Mouse (Mus musculus): ENCODE data around the gene Adamtsl5. TPM values are rescaled to one million over a fixed set of nuclear protein-coding genes. Genes with fewer than 3 reads are reported as not detected.

Adamtsl5 gene
- under 1 TPM; 0.56 to 0.72 TPM for total RNA-seq (2021)

- intact Hi-C loops (cut with DNase I): no loop called here
- no peak for DNase-seq
Observed at GRCm38 (mm10) chr10:80348244-80348781, at the start of gene Adamtsl5. Gene Adamtsl5, minus strand, starts transcription at chr10:80348412.

GRCm38 (mm10) chr10:80397524-80398173, 49.4 kb upstream of the Adamtsl5 start:
- DNase-seq: no peak
- intact Hi-C loops (cut with DNase I): no loop called here

- intact Hi-C loops (cut with DNase I): no loop called here
- DNase-seq: no peak
Observed at GRCm38 (mm10) chr10:80396822-80397523, 48.8 kb upstream of the Adamtsl5 start.

DNA sequence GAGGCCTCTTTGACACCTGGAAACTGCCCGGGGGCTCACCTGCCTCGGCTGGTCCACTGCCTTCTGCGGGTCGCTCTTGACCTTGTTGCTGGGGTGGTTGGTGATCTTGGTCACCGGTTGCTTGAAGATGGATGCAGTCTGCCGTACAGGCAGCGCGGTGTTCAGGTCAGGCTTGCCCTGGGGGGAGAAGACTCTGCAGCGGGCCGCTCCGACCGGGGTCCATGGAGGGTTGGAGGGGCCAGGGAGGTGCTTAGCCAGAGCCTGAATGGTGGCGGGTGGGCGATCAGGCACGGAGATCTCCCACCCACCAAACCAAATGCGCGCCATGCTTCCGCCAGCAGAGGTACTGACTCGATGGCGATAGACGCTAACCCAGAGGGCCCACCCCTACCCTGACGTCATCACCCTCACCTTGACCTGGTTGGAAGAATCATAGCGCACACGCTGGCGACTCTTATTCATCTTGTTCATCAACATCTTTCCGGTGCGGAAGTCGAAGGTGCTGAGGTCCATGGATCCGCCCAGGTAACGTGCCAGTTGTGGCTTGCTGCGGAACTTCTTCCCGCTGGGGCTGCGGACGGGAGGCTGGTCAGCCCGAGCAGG, 46.9 kb upstream of the Adamtsl5 start:
- intact Hi-C loops (cut with DNase I): no loop called here

GRCm38 (mm10) chr10:80392687-80393086, 44.5 kb upstream of the Adamtsl5 start:
- no peak for DNase-seq
- intact Hi-C loops (cut with DNase I): no loop called here

More for the DNA sequence above, 46.9 kb upstream of the Adamtsl5 start:
- DNase-seq: no peak

DNA sequence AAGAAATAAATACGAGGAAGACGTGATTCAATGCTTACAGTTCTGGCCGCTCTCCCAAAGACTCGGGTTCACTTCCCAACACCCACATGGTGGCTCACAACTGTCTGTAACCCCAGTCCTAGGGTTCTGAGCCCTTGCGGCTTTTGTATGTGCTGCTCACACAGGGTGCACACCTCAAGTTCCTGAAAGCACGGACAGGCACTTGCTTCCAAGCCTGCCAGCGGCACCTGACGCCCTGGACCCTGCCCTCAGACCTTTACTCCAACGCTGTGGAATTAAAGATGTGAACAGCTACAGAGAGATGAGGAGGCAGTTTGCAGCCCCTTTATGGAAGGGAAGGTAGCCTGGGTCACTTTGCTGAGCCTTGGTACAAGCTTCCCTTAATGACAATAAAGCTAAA, 42.5 kb upstream of the Adamtsl5 start:
- intact Hi-C loops (cut with DNase I): no loop called here
- DNase-seq: no peak

- intact Hi-C loops (cut with DNase I): no loop called here
- no peak for DNase-seq
Observed at GRCm38 (mm10) chr10:80389185-80389708, 41.0 kb upstream of the Adamtsl5 start.

DNA sequence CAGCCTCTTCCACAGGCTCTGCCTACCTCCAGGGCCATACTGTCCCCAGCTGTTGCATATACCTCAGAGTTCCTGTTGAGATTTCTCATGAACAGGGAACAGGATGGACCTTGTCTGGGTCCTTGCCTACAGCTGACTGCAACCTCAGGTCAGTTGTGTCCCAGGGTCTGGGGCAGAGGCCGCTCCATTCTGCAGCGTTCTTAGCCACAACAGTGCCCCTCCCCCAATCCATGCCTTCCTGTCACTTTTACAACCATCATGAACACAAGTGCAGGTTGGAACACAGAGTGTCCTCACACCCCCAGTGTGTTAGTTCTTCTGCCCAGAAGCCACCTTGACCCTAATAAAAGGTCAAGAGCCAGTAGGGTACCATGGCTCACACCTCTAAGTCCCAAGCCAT, 40.5 kb upstream of the Adamtsl5 start:
- DNase-seq: no peak
- intact Hi-C loops (cut with DNase I): no loop called here

- DNase-seq: peak; percentile 97
- intact Hi-C loops (cut with DNase I): no loop called here
Observed at GRCm38 (mm10) chr10:80387522-80387959, 39.3 kb upstream of the Adamtsl5 start, which contains the start of gene Mex3d. Gene Mex3d, minus strand, starts transcription at chr10:80387659.

GRCm38 (mm10) chr10:80386735-80387471, 38.7 kb upstream of the Adamtsl5 start:
- no peak for DNase-seq
- intact Hi-C loops (cut with DNase I): no loop called here

DNA sequence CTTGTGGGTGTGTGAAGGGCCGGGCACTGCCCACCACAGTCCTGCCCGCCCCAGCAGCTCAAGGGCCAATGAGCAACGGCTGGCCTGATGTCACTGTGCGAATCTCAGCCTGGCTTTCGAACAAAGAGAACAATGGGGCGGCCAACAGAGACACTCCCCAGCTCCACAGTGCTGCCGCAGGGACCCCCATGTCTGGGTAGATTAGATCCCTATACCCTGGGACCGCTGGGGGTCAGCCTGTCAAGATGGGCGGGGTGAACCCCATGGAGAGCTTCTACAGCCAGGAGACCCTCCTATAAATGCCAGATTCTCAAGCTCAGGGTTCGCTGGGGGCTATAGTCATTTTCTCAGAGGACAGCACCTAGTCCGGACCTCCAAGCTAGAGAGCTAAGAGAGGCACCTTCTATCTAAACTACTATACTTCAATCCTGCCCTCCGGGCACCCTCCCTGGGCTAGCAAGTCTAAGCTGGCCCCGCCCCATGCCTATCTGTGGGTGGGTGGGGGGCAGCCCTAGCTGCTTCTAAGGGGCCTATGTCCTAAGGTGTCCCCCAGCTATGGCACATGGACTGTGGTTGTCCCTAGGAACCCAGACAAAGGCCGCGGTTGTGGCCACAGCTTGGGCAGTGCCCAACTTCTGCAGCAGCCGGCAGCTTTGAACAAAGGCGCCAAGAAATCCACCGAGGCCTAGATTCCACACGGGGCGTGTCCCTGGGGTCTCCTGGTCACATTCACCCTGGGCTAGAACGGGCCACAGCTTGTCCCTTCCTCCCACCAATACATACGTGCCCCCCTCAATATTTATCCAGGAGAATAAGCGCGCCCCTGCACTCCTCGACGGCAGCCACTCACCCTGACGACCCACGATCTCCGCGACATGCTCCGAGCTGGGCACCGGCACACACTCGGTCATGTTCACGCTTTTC, 37.9 kb upstream of the Adamtsl5 start:
- intact Hi-C loops (cut with DNase I): no loop called here
- DNase-seq: peak; percentile 76

DNA sequence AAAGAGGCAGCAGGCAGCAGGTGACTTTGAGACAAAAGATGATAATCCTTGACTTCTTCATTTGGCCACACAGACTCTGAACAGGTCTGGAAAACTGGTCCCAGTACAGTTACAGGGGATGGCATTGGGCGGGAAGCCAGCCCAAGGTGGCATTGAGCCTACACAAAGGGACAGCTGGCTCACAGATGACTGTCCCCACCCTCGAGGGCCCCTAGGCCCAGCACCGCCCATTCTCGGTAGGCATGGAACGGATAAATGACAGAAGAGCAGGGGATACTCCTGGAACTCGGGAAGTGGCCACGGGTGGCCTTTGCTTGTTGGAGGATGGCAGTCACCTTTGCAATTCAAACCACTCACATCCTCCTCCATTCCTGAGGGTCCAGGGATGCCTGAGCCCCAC, 37.1 kb upstream of the Adamtsl5 start:
- peak; percentile 83 for DNase-seq
- intact Hi-C loops (cut with DNase I): no loop called here

DNA sequence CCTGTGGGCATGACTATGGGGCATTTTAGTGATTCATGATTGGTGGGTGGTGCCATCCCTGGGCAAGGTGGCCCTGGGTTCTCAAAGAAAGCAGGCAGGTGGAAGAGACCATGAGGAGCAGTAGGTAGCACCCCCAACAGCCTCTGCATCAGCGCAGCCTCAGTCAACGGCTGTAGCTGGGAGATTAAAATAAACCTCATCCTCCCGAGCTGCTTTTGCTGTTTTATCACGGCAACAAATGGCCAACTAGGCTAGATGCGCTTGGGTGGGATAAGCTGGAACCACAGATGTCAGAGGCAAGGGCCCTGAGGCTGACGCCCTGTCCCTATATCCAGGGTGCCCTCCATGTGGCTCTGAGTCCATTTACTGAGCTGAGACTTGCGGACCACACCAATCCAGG, 36.5 kb upstream of the Adamtsl5 start:
- DNase-seq: no peak
- intact Hi-C loops (cut with DNase I): no loop called here

DNA sequence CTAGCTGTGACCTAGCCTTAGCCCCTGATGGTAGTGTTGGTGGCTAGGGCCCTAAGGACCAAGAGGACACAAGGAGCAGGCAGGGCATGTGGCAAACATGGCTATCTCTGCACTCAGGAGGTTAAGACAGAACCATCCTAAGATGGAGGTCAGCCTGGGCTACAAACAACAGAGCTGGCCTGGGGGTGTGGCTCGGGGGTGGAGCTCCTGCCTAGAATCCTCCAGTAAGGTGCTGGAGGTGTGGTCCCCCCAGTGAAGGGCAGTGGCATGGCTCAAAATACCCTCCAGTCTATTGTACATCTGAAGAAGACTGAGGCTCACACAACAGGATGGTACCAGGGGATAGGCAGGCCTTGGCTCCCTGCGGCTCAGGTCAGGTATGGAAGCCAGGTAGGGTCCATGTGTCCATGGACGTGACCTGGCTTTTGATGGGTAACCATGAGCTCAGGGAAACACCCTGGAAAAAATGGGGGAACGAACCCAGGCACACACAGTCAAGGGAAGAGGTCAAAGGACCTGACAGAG, 36.0 kb upstream of the Adamtsl5 start:
- no peak for DNase-seq
- intact Hi-C loops (cut with DNase I): no loop called here

- DNase-seq: no peak
- intact Hi-C loops (cut with DNase I): no loop called here
Observed at GRCm38 (mm10) chr10:80383431-80383830, 35.2 kb upstream of the Adamtsl5 start.

DNA sequence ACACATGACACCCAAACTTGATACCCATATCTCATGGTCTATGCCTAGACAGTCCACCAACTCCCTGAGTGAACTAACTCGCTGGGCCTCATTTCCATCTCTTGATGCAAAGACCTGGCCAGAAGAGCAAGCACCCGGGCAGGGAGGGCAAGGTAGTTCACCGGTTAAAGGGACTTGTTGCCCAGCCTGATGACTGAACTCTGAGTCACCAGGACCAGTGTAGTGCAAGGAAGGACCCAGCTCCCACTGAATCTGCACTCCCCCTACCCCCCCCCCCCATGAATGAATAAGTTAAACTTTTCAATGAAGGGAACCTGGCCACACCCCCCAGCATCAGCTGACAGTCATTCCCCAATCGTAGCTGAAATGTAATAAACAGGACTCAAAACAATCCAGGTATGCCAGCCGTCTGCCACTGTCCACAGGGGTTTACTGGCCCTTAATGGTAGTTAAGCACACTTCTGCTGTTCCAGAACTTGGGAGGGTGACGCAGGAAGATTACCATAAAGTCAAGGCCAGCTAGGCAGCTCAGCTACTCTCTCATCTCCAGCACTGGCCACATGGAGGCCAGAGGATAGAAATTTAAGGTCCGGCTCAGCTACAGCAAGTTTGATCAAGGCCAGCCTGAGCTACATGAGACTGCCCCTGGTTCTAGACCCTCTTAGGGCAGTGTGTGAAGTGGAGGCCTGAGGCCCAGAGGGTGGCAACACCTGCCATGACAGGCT, 34.6 kb upstream of the Adamtsl5 start:
- DNase-seq: no peak
- intact Hi-C loops (cut with DNase I): no loop called here

GRCm38 (mm10) chr10:80377716-80378115, 29.5 kb upstream of the Adamtsl5 start:
- intact Hi-C loops (cut with DNase I): loop anchor here (5.0 kb wide), 1 partner anchor 35 kb away; no protein-coding TSS in a partner anchor
- DNase-seq: peak; percentile 57

DNA sequence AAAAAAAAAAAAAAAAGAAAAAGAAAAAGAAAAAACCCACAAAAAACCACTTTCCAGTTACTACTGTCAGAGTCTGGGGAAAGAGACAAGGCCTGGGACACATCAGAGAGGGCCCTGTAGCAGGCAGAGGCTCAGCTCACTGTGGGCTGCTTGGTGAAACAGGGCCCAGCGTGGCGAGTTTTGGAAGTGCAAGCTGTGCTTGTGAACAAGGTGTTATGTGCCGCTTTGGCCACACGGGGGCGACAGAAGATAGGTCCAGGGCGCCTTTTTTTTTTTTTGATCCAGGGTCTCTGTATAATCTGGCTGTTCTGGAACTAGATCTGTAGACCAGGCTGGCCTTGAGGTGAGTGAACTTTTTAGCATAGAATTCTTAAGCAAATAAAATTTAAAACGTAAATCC, 27.9 kb upstream of the Adamtsl5 start:
- intact Hi-C loops (cut with DNase I): loop anchor here (5.0 kb wide), 1 partner anchor 34 kb away; no protein-coding TSS in a partner anchor
- DNase-seq: peak; percentile 97

GRCm38 (mm10) chr10:80374063-80374462, 25.9 kb upstream of the Adamtsl5 start:
- DNase-seq: peak; percentile 76
- intact Hi-C loops (cut with DNase I): no loop called here

Data from left cerebral cortex, postnatal 4 days (tissue).